Mouse (Mus musculus): ENCODE results near the gene Mthfd1l.

DNA sequence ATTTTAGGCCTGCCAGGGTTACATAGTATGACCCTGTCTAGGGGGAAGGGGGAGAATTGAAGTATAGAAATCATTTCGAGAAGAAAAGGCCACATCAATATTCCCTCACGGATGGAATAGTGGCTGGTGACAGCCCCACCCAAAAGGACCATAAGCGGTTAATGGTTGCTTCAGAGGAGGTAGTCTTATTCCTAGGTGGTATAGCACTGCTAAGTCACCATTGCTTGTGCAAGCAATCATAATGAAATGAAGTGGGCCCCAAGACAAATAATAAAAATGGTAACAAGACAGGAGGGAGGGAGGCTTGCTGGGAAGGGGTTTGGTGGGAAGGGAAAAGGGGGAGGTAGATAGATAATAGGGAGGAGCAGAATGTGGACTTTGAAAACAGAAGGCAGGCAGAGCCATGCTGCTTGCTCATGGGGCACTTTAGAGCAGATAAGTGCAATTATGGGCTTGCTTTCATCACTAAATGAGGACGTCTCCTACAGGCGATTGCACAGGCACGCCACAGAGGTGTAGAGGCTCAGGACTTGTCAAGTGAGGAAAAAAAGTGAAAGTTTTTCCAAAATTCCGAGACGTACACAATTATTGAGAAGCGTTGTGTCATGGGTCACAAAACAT lies 105.4 kb downstream of the Mthfd1l start:
- TF ChIP-seq POLR2A (IDR thresholded peaks at IDR 0.05; ENCODE audit: borderline replicate concordance, control insufficient read depth, low read depth, low read length) (no peak), CTCF (IDR thresholded peaks at IDR 0.05; ENCODE audit: control insufficient read depth, insufficient read depth, low read length) (no peak)
